In the genomic region with DNA sequence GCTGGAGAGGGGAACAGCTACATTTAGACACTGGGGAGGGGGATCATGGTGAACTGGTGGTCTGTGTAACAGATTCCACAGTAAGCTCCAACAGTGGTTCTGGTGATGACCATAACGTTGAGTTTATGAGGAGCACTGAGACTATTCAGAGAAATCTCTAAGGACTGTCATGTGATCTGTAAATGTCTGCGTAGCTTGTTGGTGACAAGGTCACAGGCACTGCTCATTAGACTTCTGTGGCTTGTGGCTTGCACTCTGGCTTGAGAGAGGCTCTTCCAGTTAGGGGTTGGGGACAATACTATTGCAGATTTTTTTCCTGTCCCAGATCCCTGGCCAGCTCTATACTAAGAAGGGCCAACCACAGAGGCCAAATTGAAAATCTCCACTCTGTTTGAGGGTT, we compare ENCODE assay signal across 28 mouse cellular contexts. TPM values are rescaled to one million over a fixed set of nuclear protein-coding genes. Genes with fewer than 3 reads are reported as not detected.
"Had no signal": no experiment of that assay in that cellular context is flagged by ENCODE, and none has a peak within 500 bp of the region (broad histone marks: within the 10 kb centered on the region; RNA-seq: fewer than 3 reads in every experiment).

No protein-coding gene starts in this region.

- H3K9ac ChIP-seq: heart, embryonic 12.5 days; hindbrain, embryonic 12.5 days; hindbrain, embryonic 15.5 days; kidney, embryonic 15.5 days; limb, embryonic 12.5 days had no signal

- H3K27ac ChIP-seq: heart, embryonic 10.5 days; hindbrain, embryonic 10.5 days; hindbrain, embryonic 12.5 days; hindbrain, embryonic 15.5 days; hindbrain, postnatal 0 days; kidney, embryonic 15.5 days; kidney, postnatal 0 days; left cerebral cortex, adult 2 months; limb, embryonic 10.5 days; limb, embryonic 12.5 days had no signal

- H3K4me3 ChIP-seq: heart, embryonic 10.5 days; heart, embryonic 12.5 days; hindbrain, embryonic 10.5 days; hindbrain, embryonic 12.5 days; hindbrain, embryonic 15.5 days; kidney, embryonic 15.5 days; left cerebral cortex, adult 2 months; limb, embryonic 10.5 days; limb, embryonic 12.5 days had no signal

- DNase-seq: gastrocnemius, postnatal 14 days; gastrocnemius, postnatal 36 days; heart, adult 18-20 months; heart, postnatal 10 days; heart, postnatal 4 days; kidney, adult 11 months; kidney, adult 2 months; kidney, adult 9 months; kidney, postnatal 14 days; kidney, postnatal 36 days; layer of hippocampus, adult 9-11 months; liver had no signal

- H3K9me3 ChIP-seq: heart, embryonic 10.5 days; heart, embryonic 12.5 days; hindbrain, embryonic 10.5 days; hindbrain, embryonic 12.5 days; hindbrain, embryonic 15.5 days; kidney, embryonic 15.5 days; limb, embryonic 10.5 days; limb, embryonic 12.5 days had no signal

- H3K4me2 ChIP-seq: heart, embryonic 12.5 days; hindbrain, embryonic 12.5 days; hindbrain, embryonic 15.5 days; kidney, embryonic 15.5 days; liver, embryonic 11.5 days had no signal

- H3K36me3 ChIP-seq: heart, embryonic 10.5 days; heart, embryonic 12.5 days; hindbrain, embryonic 10.5 days; hindbrain, embryonic 12.5 days; hindbrain, embryonic 15.5 days; kidney, embryonic 15.5 days; limb, embryonic 10.5 days; limb, embryonic 12.5 days had no signal

RNA-seq across cellular contexts. Expression of gene Runx3, which starts 39.2 kb away (rescaled TPM):
- total RNA-seq: hindbrain, postnatal 0 days; layer of hippocampus, adult 18-20 months; layer of hippocampus, postnatal 14 days; left cerebral cortex, postnatal 14 days; left cerebral cortex, postnatal 36 days had no signal
- polyA plus RNA-seq: hindbrain, postnatal 0 days had no signal
